Mouse (Mus musculus) liver, adult 2 months (tissue): Measurements from ENCODE around the gene Daam2. TPM values are rescaled to one million over a fixed set of nuclear protein-coding genes. Genes with fewer than 3 reads are reported as not detected.

Source experiments
- DNase-seq: peaks from one replicate; pipeline ENCODE4 v3.0.0-alpha.2; 2011; ENCODE audit warnings: low read depth, low spot score; ENCODE audit errors: extremely low read depth
- H3K27ac ChIP-seq: fragments of 200-500 bp; replicated peaks from 2 replicates; pipeline ENCODE4 v1.5.1; 2012; ENCODE audit warnings: low read depth, mild to moderate bottlenecking, control low read depth, inconsistent platforms, low read length; ENCODE audit not compliant: insufficient read depth
- H3K27me3 ChIP-seq: fragments of 200-500 bp; 2 replicates; pipeline ENCODE4 v1.6.1; 2012; ENCODE audit warnings: mild to moderate bottlenecking, moderate library complexity, low read length, inconsistent platforms; ENCODE audit not compliant: control insufficient read depth, insufficient read depth
- H3K36me3 ChIP-seq: fragments of 200-500 bp; 2 replicates; pipeline ENCODE4 v1.6.1; 2012; ENCODE audit warnings: low read length, inconsistent platforms; ENCODE audit not compliant: control insufficient read depth, insufficient read depth
- H3K4me1 ChIP-seq: fragments of 200-500 bp; 2 replicates; pipeline ENCODE4 v1.6.1; 2011; ENCODE audit warnings: low read length; ENCODE audit not compliant: control insufficient read depth, insufficient read depth
- H3K4me3 ChIP-seq: fragments of 200-500 bp; 2 replicates; pipeline ENCODE4 v1.5.1; 2011; ENCODE audit warnings: low read depth, mild to moderate bottlenecking, control low read depth, low read length, moderate library complexity; ENCODE audit not compliant: insufficient read depth
- H3K79me2 ChIP-seq: fragments of 200-500 bp; 2 replicates; pipeline ENCODE4 v1.6.1; 2012; ENCODE audit warnings: inconsistent platforms, mild to moderate bottlenecking, low read length, moderate library complexity; ENCODE audit not compliant: control insufficient read depth, insufficient read depth
- H3K9ac ChIP-seq: fragments of 200-500 bp; 2 replicates; pipeline ENCODE4 v1.6.1; 2012; ENCODE audit warnings: low read depth, mild to moderate bottlenecking, control low read depth, inconsistent platforms, low read length
- CTCF ChIP-seq: fragments of 200-500 bp; IDR thresholded peaks from 2 replicates; pipeline ENCODE4 v1.5.1; 2011; ENCODE audit warnings: low read depth, low read length, control low read depth
- POLR2A ChIP-seq: fragments of 200-500 bp; IDR thresholded peaks from 2 replicates; pipeline ENCODE4 v1.6.1; 2011; ENCODE audit warnings: low read length, control low read depth; ENCODE audit not compliant: insufficient read depth; ENCODE audit errors: extremely low read depth
- WGBS: fragments of 180-500 bp; shearing (Covaris S2); methylation state at CpG from one replicate; pipeline ENCODE4 v1.1.7; 2018; 5-methylcytosine and 5-hydroxymethylcytosine counted together
- polyA plus RNA-seq: library from polyadenylated mRNA; depleted of rRNA; stranded (reverse); fragments of >200 nt; gene quantifications from 2 replicates; pipeline ENCODE4 v1.2.3, GENCODE M21; 2012
- total RNA-seq: library from RNA; depleted of rRNA; stranded (reverse); fragments of >200 nt; gene quantifications from 2 replicates; pipeline ENCODE4 v1.2.3, GENCODE M21; 2014

The Daam2 gene
- total and polyA plus RNA-seq, 2 experiments = 1.0 to 1.4 TPM

- Histone ChIP-seq H3K27me3 (no peaks in the 10 kb centered on the region), H3K36me3 (no peaks in the 10 kb centered on the region), H3K4me1 (no peaks in the 10 kb centered on the region), H3K4me3 (no peak overlapping the region), H3K9ac (no peak overlapping the region), H3K79me2 (no peaks in the 10 kb centered on the region), H3K27ac (no peak overlapping the region)
- no peak for TF ChIP-seq POLR2A
- TF ChIP-seq CTCF = no peak
- 89% methylated on average over 4 of the region's 4 CpGs for WGBS
- no peak for DNase-seq
Observed at GRCm38 (mm10) chr17:49493276-49493675, 70.9 kb downstream of the Daam2 start.

GRCm38 (mm10) chr17:49489098-49489497, 75.0 kb downstream of the Daam2 start:
- TF ChIP-seq CTCF (no peak), POLR2A (no peak)
- Histone ChIP-seq H3K4me1 (no peaks in the 10 kb centered on the region), H3K79me2 (no peaks in the 10 kb centered on the region), H3K27me3 (no peaks in the 10 kb centered on the region), H3K4me3 (no peak overlapping the region), H3K36me3 (no peaks in the 10 kb centered on the region), H3K27ac (no peak overlapping the region), H3K9ac (no peak overlapping the region)
- WGBS = 67% methylated on average over 5 of the region's 5 CpGs
- no peak for DNase-seq

GRCm38 (mm10) chr17:49484435-49484834, 79.7 kb downstream of the Daam2 start:
- DNase-seq = no peak

GRCm38 (mm10) chr17:49481876-49482275, 82.3 kb downstream of the Daam2 start:
- Histone ChIP-seq H3K9ac (no peak overlapping the region), H3K27ac (no peak overlapping the region), H3K79me2 (no peaks in the 10 kb centered on the region), H3K4me3 (no peak overlapping the region), H3K27me3 (no peaks in the 10 kb centered on the region), H3K4me1 (no peaks in the 10 kb centered on the region), H3K36me3 (no peaks in the 10 kb centered on the region)
- no peak for DNase-seq
- TF ChIP-seq POLR2A (no peak), CTCF (no peak)
- WGBS = 68% methylated on average over 3 of the region's 3 CpGs

More at GRCm38 (mm10) chr17:49484435-49484834, 79.7 kb downstream of the Daam2 start:
- H3K79me2 ChIP-seq = no peaks in the 10 kb centered on the region
- TF ChIP-seq CTCF (no peak), POLR2A (no peak)
- H3K36me3 ChIP-seq = no peaks in the 10 kb centered on the region
- H3K27me3 ChIP-seq = no peaks in the 10 kb centered on the region
- no peak overlapping the region for H3K27ac ChIP-seq
- H3K9ac ChIP-seq = no peak overlapping the region
- 78% methylated on average over 3 of the region's 3 CpGs for whole genome bisulfite sequencing
- no peaks in the 10 kb centered on the region for H3K4me1 ChIP-seq
- H3K4me3 ChIP-seq = no peak overlapping the region

GRCm38 (mm10) chr17:49477370-49477769, 86.8 kb downstream of the Daam2 start:
- Histone ChIP-seq H3K4me1 (no peaks in the 10 kb centered on the region), H3K36me3 (no peaks in the 10 kb centered on the region), H3K27ac (no peak overlapping the region), H3K79me2 (no peaks in the 10 kb centered on the region), H3K9ac (no peak overlapping the region), H3K27me3 (no peaks in the 10 kb centered on the region), H3K4me3 (no peak overlapping the region)
- 62% methylated on average over 4 of the region's 4 CpGs for WGBS
- no peak for TF ChIP-seq CTCF
- TF ChIP-seq POLR2A = no peak
- no peak for DNase-seq

GRCm38 (mm10) chr17:49475174-49475573, 89.0 kb downstream of the Daam2 start:
- Histone ChIP-seq H3K9ac (no peak overlapping the region), H3K4me3 (no peak overlapping the region), H3K27ac (no peak overlapping the region), H3K79me2 (no peaks in the 10 kb centered on the region), H3K4me1 (no peaks in the 10 kb centered on the region), H3K36me3 (no peaks in the 10 kb centered on the region), H3K27me3 (no peaks in the 10 kb centered on the region)
- TF ChIP-seq CTCF (no peak), POLR2A (no peak)
- WGBS = 86% methylated on average over 1 of the region's 1 CpGs
- no peak for DNase-seq
